ENCODE assay signal across 10 mouse cellular contexts in the genomic region with DNA sequence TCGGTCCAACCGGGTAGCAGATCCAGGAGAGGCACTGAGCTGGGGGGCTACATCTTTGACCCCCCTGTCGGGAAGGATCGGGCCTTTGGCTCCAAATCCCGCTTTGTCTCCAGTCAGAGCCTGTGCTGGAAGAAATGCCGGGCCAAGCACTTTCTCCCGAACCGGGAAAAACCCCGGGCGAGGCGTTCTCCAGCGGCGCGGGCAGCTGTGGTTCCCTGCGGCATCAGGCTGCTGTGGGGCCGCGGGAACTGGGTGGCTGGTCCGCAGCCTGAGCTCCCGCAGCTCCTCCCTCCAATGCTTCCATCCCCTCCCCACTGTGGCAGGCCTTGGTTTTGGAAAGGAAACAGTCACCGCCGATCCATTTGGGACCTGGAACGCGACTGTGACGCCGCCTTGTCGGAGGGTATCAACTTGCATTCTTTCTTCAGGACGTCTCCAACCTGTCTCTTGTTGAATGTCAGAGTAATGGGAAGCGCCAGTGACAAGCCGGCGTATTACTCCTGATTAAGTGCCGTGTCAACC. TPM values are rescaled to one million over a fixed set of nuclear protein-coding genes. Genes with fewer than 3 reads are reported as not detected.
DNase-seq lines count a peak whose midpoint lies in the region; ATAC-seq and TF ChIP-seq lines count a peak whose summit lies in the region.
"Had no signal": no experiment of that assay in that cellular context is flagged by ENCODE, and none has a peak within 500 bp of the region (broad histone marks: within the 10 kb centered on the region; RNA-seq: fewer than 3 reads in every experiment).

No protein-coding gene starts in this region.

- H3K27ac ChIP-seq in heart, embryonic 14.5 days (replicated peaks in 1 of 2; ENCODE audit: control insufficient read depth in 1 of 2, insufficient read depth in 1 of 2, low read depth in 2 of 2, low read length in 2 of 2) = no peak overlapping the region
- H3K27ac ChIP-seq in hindbrain, embryonic 11.5 days (ENCODE audit: low read depth, low read length) = no peak overlapping the region
- peak overlapping the region; percentile 74 for H3K27ac ChIP-seq in midbrain, embryonic 16.5 days (ENCODE audit: low read length)
- no peak overlapping the region for H3K27ac ChIP-seq in kidney, adult 2 months (ENCODE audit: insufficient read depth, low read depth, low read length)

- no peaks in the 10 kb centered on the region for H3K36me3 ChIP-seq in heart, embryonic 14.5 days (ENCODE audit: control insufficient read depth, insufficient read depth, low read length)
- H3K36me3 ChIP-seq in hindbrain, embryonic 11.5 days (ENCODE audit: control insufficient read depth, insufficient read depth, low read length) = no peaks in the 10 kb centered on the region
- no peaks in the 10 kb centered on the region for H3K36me3 ChIP-seq in midbrain, embryonic 16.5 days (ENCODE audit: control insufficient read depth, insufficient read depth, low read length)
- H3K36me3 ChIP-seq in kidney, adult 2 months (ENCODE audit: control insufficient read depth, insufficient read depth, low read length) = no peaks in the 10 kb centered on the region

- H3K9ac ChIP-seq in heart, embryonic 14.5 days (ENCODE audit: low read length) = no peak overlapping the region
- peak overlapping the region; percentile 17; the same call in 1 of the 2 replicates for H3K9ac ChIP-seq in hindbrain, embryonic 11.5 days (ENCODE audit: low read depth, low read length)
- H3K9ac ChIP-seq in midbrain, embryonic 16.5 days (ENCODE audit: low read depth, low read length) = peak overlapping the region; percentile 63

- under 1% methylated on average over 31 of the region's 31 CpGs for WGBS in heart, embryonic 14.5 days
- under 1% methylated on average over 31 of the region's 31 CpGs for WGBS in hindbrain, embryonic 11.5 days
- under 1% methylated on average over 31 of the region's 31 CpGs for WGBS in midbrain, embryonic 16.5 days
- WGBS in kidney, adult 2 months = 3% methylated on average over 31 of the region's 31 CpGs

- no peak for DNase-seq in heart, postnatal 25 days (ENCODE audit: low spot score)
- peak; percentile 65 for DNase-seq in cerebellum, adult 9-10 months
- peak; percentile 60 for DNase-seq in hindbrain, embryonic 11.5 days (ENCODE audit: low spot score)
- DNase-seq in urinary bladder, postnatal 36 days (ENCODE audit: low spot score in 2 of 2) = no peak
- DNase-seq in kidney, adult 2 months = no peak

- peak overlapping the region; percentile 45 to 52; a peak in 3 of 4 replicates for H3K4me3 ChIP-seq in heart, embryonic 14.5 days (ENCODE audit: control insufficient read depth in 1 of 2, insufficient read depth in 1 of 2, low read depth in 1 of 2, low read length in 2 of 2)
- H3K4me3 ChIP-seq in hindbrain, embryonic 11.5 days (ENCODE audit: low read depth, low read length) = peak overlapping the region; percentile 51
- peak overlapping the region; percentile 52 for H3K4me3 ChIP-seq in midbrain, embryonic 16.5 days (ENCODE audit: low read depth, low read length)
- H3K4me3 ChIP-seq in kidney, adult 2 months (ENCODE audit: insufficient read depth, low read depth, low read length) = no peak overlapping the region
- H3K4me3 ChIP-seq: erythroblast, embryonic 14.5 days had no signal

- H3K9me3 ChIP-seq in heart, embryonic 14.5 days (ENCODE audit: control insufficient read depth, low read length) = no peaks in the 10 kb centered on the region
- H3K9me3 ChIP-seq in hindbrain, embryonic 11.5 days (ENCODE audit: control insufficient read depth, low read length) = no peaks in the 10 kb centered on the region
- no peaks in the 10 kb centered on the region for H3K9me3 ChIP-seq in midbrain, embryonic 16.5 days (replicated peaks; ENCODE audit: control insufficient read depth, low read length, poor library complexity, severe bottlenecking)

- H3K27me3 ChIP-seq in heart, embryonic 14.5 days (ENCODE audit: control insufficient read depth, insufficient read depth, low read length) = peaks cover 96% of the 10 kb centered on the region
- peaks cover 88% of the 10 kb centered on the region for H3K27me3 ChIP-seq in hindbrain, embryonic 11.5 days (ENCODE audit: control insufficient read depth, insufficient read depth, low read length)
- H3K27me3 ChIP-seq in midbrain, embryonic 16.5 days (ENCODE audit: control insufficient read depth, insufficient read depth, low read depth, low read length) = peaks cover 30% of the 10 kb centered on the region
- H3K27me3 ChIP-seq in kidney, adult 2 months (replicated peaks; ENCODE audit: control insufficient read depth, insufficient read depth, low read length) = peaks cover 15% of the 10 kb centered on the region

- peaks cover 5 to 21% of the 10 kb centered on the region in 2 experiments; a peak in 3 of 4 replicates for H3K4me1 ChIP-seq in heart, embryonic 14.5 days (ENCODE audit: control insufficient read depth in 2 of 2, insufficient read depth in 2 of 2, low read length in 2 of 2)
- peaks cover 16% of the 10 kb centered on the region for H3K4me1 ChIP-seq in hindbrain, embryonic 11.5 days (replicated peaks; ENCODE audit: control insufficient read depth, insufficient read depth, low read length)
- peaks cover 9% of the 10 kb centered on the region for H3K4me1 ChIP-seq in midbrain, embryonic 16.5 days (ENCODE audit: control insufficient read depth, insufficient read depth, low read length)
- H3K4me1 ChIP-seq in kidney, adult 2 months (ENCODE audit: control insufficient read depth, insufficient read depth, low read length) = no peaks in the 10 kb centered on the region

- intact Hi-C loops in heart, postnatal 25 days (cut with DNase I) = loop anchor here (5.0 kb wide), 1 partner anchor 113 kb away; no protein-coding TSS in a partner anchor

- no peak for ATAC-seq in heart, embryonic 14.5 days (ENCODE audit: insufficient number of reproducible peaks, insufficient read depth, low FRiP score, low read depth)
- peak; percentile 8; the same call in 1 of the 2 replicates for ATAC-seq in hindbrain, embryonic 11.5 days (ENCODE audit: low FRiP score)
- ATAC-seq in midbrain, embryonic 16.5 days = no peak
- no peak for ATAC-seq in erythroid progenitor cell, adult 5-6 weeks (replicated peaks; ENCODE audit: low FRiP score, poor library complexity, severe bottlenecking)

- H3K4me2 ChIP-seq in heart, embryonic 14.5 days (ENCODE audit: low read length) = peak overlapping the region; percentile 93
- H3K4me2 ChIP-seq in hindbrain, embryonic 11.5 days (replicated peaks; ENCODE audit: low read depth, low read length) = peak overlapping the region; percentile 97
- H3K4me2 ChIP-seq in midbrain, embryonic 16.5 days (ENCODE audit: low read length) = peak overlapping the region; percentile 64

- no peak for TF ChIP-seq POLR2A in kidney, adult 2 months (IDR thresholded peaks at IDR 0.05; ENCODE audit: low read depth, low read length)

- TF ChIP-seq CTCF in kidney, adult 2 months (conservative IDR thresholded peaks at IDR 0.05; ENCODE audit: insufficient read depth, insufficient read length, low read depth, low read length) = no peak

RNA-seq across cellular contexts. Expression of a gene that starts 1.2 kb away (rescaled TPM):
- not detected in 2 replicates for polyA plus RNA-seq in heart, embryonic 14.5 days (2014; fragmentation: Nextera tagmentation; extraction: Ambion mirVana)
- total RNA-seq in heart, postnatal 25 days (2021) = not detected
- polyA plus RNA-seq in hindbrain, embryonic 11.5 days (2014; fragmentation: Nextera tagmentation; extraction: Ambion mirVana) = 2.0 and 3.3 TPM in 2 replicates
- polyA plus RNA-seq in midbrain, embryonic 16.5 days (2015; fragmentation: Nextera tagmentation; extraction: Ambion mirVana) = 6.8 and 8.5 TPM in 2 replicates
- polyA plus RNA-seq in kidney, adult 2 months (2012; rRNA removed) = not detected in 2 replicates
- not detected in 2 replicates for total RNA-seq in erythroid progenitor cell, adult 5-6 weeks (2015; ENCODE audit: low replicate concordance)
- not detected in 2 replicates for total RNA-seq in erythroid progenitor cell, adult 5-6 weeks (2017; ENCODE audit: low replicate concordance)
- total RNA-seq: MEL had no signal
- polyA plus RNA-seq: erythroblast, embryonic 14.5 days had no signal

Comparison
In these comparisons a context has a peak if more than half of its experiments do, and no peak if none do; other contexts are left out.
1. DNase-seq: peak in cerebellum, adult 9-10 months (single experiment) and hindbrain, embryonic 11.5 days (single experiment); none in heart, postnatal 25 days (single experiment), urinary bladder, postnatal 36 days (0 of 2) and kidney, adult 2 months (single experiment).
2. Peak in every context shown above with its lines, with median percentiles within 50 percentile points of each other: H3K4me2 ChIP-seq.